Mouse (Mus musculus) thymus, postnatal 14 days (tissue): ENCODE results near the gene Smarcd3.
A peak's percentile ranks its signal among the peaks of the same experiment; 100 is the strongest.
"Not testable (repeated sequence)": the region's sequence is repeated elsewhere in the genome, so short reads cannot be mapped to it uniquely, and the experiment has no call there.

ENCODE experiments used
- DNase-seq: peaks from one replicate; pipeline ENCODE4 v3.0.0; 2021

Gene Smarcd3

GRCm38 (mm10) chr5:24596519-24597171, 27.6 kb downstream of the Smarcd3 start:
- DNase-seq: no peak

DNA sequence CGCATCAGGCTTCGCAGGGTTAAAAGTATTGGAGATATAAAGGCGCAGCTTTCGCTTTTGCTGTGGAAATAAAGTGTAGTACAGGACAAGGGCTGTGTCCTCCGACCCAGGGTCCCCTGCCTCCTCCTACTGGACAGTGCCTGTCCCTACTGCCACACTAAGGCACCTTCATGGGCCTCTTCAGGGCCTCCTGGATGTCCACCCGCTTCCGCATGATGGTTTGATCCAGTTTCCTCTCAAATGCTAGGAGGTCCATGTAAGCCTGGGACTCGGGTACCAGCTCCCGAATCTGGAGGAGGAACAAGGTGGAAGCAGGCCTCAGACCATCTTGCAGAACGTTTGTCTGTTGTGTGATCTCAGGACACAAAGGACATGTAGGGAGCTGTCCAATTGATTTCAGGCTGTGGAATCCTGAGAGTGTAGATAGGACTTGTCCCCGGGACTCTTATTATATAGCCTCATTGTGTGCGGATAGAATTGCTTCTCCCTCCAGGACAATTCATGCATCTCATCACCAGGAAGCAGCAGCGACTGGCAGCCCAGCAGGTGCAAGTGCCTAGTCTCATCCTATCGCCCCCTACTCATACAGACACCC, 28.3 kb downstream of the Smarcd3 start:
- DNase-seq: no peak

- DNase-seq: no peak
Observed at GRCm38 (mm10) chr5:24595261-24595660, 28.9 kb downstream of the Smarcd3 start.

GRCm38 (mm10) chr5:24594346-24594745, 29.9 kb downstream of the Smarcd3 start:
- DNase-seq: no peak

- no peak for DNase-seq
Observed at GRCm38 (mm10) chr5:24593928-24594327, 30.3 kb downstream of the Smarcd3 start.

- DNase-seq: no peak
Observed at GRCm38 (mm10) chr5:24593230-24593629, 31.0 kb downstream of the Smarcd3 start.

GRCm38 (mm10) chr5:24592471-24593160, 31.6 kb downstream of the Smarcd3 start:
- DNase-seq: no peak

GRCm38 (mm10) chr5:24591796-24592470, 32.3 kb downstream of the Smarcd3 start:
- no peak for DNase-seq

DNA sequence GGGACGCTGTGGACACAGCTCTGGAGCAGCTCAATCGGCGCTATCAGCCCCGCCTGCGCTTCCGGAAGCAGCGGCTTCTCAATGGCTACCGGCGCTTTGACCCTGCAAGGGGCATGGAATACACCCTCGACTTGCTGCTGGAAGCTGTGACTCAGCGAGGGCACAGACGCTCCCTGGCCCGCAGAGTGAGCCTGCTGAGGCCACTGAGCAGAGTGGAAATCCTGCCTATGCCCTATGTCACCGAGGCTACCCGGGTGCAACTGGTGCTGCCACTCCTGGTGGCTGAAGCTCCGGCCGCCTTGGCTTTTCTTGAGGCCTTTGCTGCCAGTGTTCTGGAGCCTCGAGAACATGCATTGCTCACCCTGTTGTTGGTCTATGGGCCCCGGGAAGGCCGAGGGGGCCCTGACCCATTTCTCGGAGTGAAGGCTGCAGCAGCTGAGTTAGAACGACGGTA, 32.9 kb downstream of the Smarcd3 start:
- DNase-seq: no peak

DNA sequence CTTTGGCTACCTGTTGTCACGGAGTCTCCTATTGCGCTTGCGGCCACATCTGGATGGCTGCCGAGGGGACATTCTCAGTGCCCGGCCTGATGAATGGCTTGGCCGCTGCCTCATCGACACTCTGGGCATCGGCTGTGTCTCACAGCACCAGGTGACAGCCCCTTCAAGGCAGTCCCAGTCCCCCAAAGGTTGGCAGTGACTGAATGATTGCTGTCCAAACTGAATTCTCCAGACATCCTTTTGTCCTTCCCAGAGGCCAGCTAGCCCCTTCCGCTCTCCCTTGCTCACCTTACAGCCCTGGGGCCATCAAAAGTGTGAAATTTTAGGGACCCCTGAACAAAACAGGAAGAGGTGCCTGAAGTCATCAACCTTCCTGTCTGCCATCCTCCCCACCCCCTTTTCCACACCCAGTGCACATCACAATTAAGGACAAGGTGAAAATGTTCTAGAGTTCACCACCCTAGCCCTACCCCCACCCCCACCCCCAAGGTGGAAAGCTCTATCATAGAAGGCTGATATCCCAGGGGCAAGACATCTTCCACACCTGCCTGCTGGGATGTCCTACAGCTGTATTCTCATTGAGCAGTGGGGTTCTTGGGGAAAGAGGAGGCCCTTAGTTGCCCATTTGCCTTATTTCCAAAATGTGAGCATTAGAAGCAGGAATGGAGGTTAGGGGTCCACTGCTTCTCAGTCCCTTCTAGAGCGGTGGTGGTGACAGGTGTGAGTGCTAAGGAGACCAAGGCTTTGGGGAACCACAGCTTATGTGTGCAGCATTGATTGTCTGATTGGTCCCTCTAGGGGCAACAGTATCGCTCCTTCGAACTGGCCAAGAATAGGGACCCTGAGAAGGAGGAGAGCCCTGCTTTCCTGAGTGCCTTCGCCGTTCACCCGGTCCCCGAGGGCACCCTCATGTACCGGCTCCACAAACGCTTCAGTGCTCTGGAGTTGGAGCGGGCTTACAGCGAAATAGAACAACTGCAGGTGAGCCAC, 34.4 kb downstream of the Smarcd3 start:
- DNase-seq: no peak

DNA sequence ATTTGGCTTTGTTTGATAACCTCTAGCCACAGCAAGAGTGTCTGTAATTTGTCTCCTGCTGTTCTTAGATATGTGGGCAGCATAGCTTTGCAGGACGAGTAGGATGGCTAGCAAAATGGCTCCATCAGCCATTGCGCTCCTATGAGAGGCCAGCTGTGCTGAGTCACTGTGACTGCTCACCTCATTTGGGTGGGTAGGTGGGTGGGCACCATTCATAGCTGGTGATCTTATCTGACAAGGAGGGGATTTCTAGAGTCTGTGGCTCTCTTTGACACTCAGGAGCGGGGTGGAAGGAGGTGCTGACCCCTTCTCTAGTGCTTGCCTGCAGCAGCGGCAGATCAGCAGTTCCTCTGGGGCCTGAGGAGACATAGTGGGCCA, 37.0 kb downstream of the Smarcd3 start:
- DNase-seq: no peak

GRCm38 (mm10) chr5:24586547-24587199, 37.5 kb downstream of the Smarcd3 start, which contains the start of gene Chpf2:
Chpf2 (plus strand) TSS chr5:24586741.
- DNase-seq: peak; percentile 89

DNA sequence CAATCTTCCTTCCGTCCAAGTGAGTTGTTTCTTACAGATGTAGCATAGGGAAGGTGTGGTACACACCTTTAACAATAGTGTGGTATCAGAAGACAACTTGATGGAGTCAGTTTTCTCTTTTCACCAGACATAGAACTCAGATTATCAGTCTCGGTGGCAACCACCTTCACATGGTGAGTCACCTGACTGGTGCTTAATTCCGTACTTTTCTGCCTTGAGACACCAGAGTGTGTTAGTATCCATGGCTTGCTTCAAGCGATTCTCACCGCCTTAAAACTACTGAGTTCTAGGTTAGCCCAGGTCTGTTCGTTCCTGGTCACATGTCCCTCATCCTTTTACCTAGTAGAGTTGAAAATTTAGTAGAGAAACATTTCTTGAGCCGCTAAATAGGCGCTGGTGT, 38.1 kb downstream of the Smarcd3 start:
- DNase-seq: no peak

DNA sequence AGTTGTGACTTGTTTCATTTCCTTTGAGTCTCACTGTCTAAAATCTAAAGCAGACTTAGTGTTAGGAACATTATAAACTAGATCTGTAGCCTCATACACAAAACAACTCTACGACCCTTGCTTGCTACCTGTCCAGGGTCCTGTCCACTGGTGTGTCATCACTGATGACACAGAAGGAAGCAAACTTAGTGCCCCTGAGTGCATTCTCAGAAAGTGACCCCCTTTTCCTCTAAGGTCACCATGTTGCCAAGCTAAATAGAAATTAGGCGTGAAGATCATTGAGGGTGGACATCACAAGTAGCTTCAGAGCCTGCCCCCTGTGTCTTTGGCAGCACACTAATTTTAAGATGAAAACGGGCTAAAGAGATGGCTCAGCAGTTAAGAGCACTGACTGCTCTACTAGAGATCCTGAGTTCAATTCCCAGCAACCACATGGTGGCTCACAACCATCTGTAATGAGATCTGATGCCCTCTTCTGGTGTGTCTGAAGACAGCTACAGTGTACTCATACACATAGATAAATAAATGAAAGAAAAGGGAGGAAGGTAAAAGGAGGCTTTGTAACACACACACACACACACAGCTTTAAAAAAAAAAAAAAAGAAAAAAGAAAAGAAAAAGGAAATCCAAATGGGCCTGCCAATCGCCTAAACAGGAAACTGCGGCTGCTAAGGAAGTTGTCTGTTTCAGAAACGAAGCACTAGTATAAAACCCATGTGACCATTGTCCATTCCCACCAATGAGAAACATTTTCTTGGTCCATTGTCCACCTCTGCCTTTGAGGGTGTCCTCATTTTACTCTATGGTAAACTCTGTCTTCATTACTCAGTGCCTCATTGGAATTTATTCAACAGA, 45.9 kb downstream of the Smarcd3 start:
- no peak for DNase-seq

GRCm38 (mm10) chr5:24577183-24577929, 46.9 kb downstream of the Smarcd3 start, which contains the start of gene Abcf2:
Abcf2 (minus strand) TSS chr5:24577467.
- peak; percentile 99 for DNase-seq

- no peak for DNase-seq
Observed at GRCm38 (mm10) chr5:24576801-24577182, 47.4 kb downstream of the Smarcd3 start.

GRCm38 (mm10) chr5:24575948-24576347, 48.3 kb downstream of the Smarcd3 start:
- no peak for DNase-seq

GRCm38 (mm10) chr5:24556709-24557108, 67.5 kb downstream of the Smarcd3 start, which contains the start of gene 4931409K22Rik:
4931409K22Rik (minus strand) TSS chr5:24556809.
- no peak for DNase-seq

DNA sequence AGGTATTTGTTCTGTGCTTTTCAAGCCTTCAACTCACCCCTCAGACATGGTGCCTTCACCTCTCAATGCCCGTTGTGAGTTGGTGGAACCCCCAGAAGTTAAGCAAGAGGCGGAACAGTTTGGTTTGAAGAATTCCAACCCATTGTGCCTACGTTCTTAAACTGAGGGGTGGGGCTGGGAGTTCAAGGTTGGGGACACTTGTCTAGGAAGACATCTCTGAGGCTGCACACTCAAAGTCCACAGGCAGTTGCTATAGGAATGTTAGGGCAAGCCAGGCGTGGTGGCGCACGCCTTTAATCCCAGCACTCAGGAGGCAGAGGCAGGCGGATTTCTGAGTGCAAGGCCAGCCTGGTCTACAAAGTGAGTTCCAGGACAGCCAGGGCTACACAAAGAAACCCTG, 68.9 kb downstream of the Smarcd3 start:
- not testable (repeated sequence) for DNase-seq
